Mouse (Mus musculus): ENCODE measurements around the gene Igfbp3.
"Not testable (repeated sequence)": the region's sequence is repeated elsewhere in the genome, so short reads cannot be mapped to it uniquely, and the experiment has no call there.

Gene Igfbp3

DNA sequence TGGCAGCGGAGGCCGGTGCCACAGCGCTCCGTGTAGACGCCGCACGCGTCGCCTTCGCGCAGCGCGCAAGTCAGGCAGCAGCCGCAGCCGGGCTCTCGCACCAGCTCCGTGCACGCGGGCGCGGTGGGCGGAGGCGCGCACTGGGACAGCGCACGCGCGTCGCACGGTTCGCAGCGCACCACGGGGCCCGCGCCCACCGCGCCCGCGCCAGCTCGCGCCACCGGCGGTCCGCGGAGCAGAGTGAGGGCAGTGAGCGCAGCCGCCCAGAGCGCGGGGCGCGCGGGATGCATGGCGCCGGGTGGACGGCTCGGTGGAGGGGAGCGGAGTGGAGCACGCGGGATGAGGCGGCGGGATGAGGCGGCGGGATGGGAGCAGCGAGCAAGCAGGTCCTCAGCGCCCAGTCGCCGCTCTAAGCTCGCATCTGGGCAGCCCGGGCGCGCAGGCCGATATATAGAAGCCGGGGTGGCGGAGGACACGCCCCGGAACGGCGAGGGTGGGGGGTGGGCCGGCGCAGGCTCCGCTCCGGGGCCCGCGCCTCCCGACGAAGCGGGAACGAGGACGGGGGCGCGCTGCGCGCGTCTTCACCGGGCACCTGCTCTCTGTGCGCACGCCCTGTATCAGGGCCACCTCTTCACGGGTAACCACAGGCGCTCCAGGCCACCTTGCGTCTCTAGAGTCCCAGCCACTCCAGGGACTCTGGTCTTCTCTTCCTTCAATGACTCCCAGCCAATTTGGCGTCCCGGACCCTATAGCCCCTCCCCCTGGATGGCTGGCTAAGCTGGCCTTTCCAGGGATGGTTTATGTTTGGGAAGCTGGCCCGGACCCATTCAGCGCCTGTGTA, at the start of gene Igfbp3:
Igfbp3 (minus strand) TSS at position 423 of the 841 bp plus-strand sequence.
- DNase-seq: peak; percentile 85

- DNase-seq: no peak
These were observed 37.1 kb upstream of the Igfbp3 start for GRCm38 (mm10) chr11:7250870-7251269.

GRCm38 (mm10) chr11:7250415-7250814, 36.7 kb upstream of the Igfbp3 start:
- no peak for DNase-seq

- DNase-seq: no peak
These were observed 31.1 kb upstream of the Igfbp3 start for GRCm38 (mm10) chr11:7244782-7245181.

- DNase-seq: no peak
These were observed 25.5 kb upstream of the Igfbp3 start for GRCm38 (mm10) chr11:7239041-7239740.

GRCm38 (mm10) chr11:7238546-7238945, 24.8 kb upstream of the Igfbp3 start:
- no peak for DNase-seq

DNA sequence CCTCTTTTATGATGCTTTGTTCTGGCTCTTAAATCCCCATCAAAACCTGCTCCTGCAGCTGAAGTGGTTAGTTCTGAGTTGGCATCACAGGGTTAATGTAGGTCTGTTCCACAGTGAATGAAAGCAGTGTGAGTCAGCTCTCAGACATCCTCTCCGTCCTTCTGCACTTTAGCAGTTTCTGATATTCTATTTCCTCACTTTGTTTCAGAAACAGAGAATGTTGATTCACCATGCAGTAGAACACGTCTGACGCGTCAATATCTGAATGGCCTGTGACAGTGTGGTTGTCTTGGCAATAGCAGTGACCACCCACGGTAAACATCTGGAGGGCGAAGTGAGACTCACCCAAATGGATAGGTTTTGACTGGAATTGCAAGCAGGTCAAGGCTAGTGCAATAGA, 24.0 kb upstream of the Igfbp3 start:
- no peak for DNase-seq

DNA sequence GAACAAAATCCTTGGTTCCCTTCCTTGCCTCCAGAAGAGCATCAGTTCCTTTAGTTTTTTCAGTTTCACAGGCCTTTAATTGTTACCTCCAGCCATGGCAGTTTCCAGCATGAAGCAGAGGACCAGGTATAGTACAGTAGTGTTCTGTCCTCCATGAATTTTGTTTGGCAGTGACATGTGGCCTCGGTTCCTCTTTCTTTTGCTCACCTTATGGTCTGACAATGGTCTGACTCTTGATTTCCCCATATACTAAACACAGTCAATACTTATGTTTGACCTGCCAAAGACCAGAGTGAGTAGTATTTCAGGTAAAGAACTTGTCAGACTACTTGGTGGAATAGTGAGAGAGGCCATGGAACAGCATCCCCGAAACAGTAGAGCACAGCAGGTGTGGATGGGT, 23.0 kb upstream of the Igfbp3 start:
- no peak for DNase-seq

DNA sequence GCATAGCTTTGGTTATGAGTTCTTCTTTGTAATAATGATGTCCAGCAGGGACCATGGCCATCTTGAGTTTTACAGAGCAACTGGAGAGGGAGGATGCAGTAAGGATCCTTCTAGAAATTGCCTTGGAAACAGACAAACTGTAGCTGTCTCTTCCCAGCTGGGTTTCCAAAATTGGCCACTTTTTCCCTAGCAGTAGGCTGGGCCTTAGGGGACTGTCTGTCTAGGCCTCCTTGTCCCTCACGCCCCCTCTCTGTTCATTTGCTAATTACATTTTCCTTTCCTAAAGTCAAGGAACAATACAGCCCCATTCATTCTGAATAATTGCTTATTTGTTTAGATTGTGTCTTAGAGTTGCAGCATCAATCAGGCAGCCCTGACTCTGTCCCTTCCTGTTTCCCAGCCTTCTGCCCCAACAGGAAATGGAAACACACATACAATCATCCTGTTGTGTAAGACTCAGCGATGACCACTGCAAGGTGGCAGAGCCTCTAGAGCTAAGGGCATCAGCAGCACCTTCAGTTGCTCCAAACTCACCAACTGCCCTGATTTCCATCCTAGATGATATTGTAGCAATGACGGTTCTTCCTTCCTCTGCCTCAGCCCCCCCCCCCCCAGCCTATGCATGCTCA, 21.4 kb upstream of the Igfbp3 start:
- DNase-seq: no peak

- DNase-seq: no peak
These were observed 20.7 kb upstream of the Igfbp3 start for GRCm38 (mm10) chr11:7234436-7234835.

DNA sequence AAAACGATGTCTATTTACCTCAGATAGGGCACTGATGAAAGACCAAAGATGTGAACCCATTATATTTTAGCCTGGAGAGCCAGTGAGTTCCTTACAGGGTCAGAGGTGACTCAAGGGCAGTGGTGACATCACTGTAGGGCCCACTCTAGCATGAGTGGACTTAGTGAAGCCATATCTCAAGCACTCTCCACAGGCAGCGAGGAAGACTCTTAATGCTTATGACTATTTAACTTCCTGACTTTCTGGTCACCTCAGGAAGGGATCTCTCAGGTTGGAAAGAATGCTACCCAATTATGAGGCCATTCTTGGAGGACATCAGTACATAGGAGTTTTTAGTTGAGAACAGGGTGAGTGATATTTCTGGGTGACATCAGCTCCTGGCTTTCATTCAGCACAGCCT, 19.6 kb upstream of the Igfbp3 start:
- no peak for DNase-seq

DNA sequence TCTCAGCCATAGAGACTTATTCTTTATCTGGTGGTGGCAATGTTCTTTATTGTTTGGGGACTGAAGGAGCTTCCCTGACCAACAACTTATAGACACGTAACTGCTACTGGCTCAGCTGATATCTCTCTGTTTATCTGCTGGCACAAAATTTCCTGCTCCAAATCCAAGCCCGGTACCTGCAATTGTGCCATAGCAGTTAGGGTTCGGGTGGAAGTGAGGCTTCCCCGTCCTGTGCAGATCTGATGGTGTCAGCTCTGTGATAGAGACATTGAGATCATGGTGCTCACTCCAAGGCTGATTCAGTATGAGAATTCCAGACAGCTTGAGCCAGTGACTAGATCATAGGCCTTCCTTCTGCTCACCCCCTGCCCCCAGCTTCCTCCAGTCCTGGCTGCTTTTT, 18.2 kb upstream of the Igfbp3 start:
- no peak for DNase-seq

DNA sequence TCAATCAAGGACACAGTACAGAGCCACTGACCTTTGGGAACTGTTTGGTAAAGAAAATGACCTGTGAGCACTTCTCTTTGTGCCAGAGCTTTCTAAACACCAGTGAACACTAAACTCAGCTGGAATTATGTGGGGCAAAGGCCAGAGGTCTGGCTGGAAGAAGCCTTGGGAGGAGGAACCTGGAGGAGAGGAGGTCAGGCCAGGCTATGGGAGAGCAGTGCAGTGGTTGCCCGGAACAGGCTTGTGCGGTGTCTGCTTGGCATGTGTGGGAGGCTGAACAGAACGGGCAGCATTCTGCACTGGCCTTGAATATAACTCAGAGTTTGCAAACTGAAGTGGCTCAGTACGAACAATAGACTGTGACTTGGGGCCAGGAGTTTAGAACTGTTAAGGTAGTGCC, 16.3 kb upstream of the Igfbp3 start:
- no peak for DNase-seq

- DNase-seq: no peak
These were observed 14.4 kb upstream of the Igfbp3 start for GRCm38 (mm10) chr11:7228107-7228506.

- DNase-seq: no peak
These were observed 13.3 kb upstream of the Igfbp3 start for GRCm38 (mm10) chr11:7226810-7227550.

- DNase-seq: peak; percentile 27
These were observed 12.5 kb upstream of the Igfbp3 start for GRCm38 (mm10) chr11:7226200-7226599.

GRCm38 (mm10) chr11:7221826-7222225, 8.1 kb upstream of the Igfbp3 start:
- DNase-seq: not testable (repeated sequence)

DNA sequence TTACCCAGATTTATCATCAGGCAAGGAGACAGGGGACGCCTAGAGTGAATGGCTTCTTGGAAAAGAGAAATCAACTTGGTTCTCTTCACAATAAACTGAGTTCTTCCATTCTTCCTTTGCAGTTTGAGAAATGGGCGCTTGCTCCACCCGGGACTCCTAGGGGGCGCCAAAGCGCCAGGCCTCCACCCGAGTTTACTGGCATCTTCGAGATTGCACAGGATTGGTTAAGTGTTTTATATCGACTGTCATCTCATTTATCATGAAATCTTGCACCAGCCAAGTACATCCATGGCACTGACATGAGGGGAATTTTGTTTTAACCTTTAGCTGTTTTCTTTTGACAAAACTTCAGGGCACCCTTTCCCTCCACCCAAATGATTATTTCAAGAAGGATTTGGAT, 2.0 kb upstream of the Igfbp3 start:
- peak; percentile 78 for DNase-seq

GRCm38 (mm10) chr11:7214761-7215160, 1.0 kb upstream of the Igfbp3 start:
- peak; percentile 68 for DNase-seq

- no peak for DNase-seq
These were observed 578 bp upstream of the Igfbp3 start for GRCm38 (mm10) chr11:7214342-7214660.

DNA sequence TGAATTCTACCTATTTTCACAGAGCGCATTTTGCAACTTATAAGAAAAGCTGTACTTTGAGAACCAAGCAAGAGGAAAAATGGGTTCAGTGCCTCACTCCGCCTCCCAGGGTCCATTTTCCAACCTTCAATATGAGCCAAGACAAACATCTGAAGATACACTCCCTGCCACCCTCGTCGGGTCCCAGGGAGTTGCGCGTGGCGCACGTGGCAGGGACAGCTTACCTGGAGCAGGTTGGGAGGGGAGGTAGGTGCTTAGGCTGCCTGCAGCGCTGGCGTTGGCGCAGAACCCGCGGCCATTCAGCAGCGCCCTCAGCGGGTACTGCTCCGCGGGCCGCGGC, 592 bp downstream of the Igfbp3 start:
- no peak for DNase-seq

GRCm38 (mm10) chr11:7212126-7212798, 1.5 kb downstream of the Igfbp3 start:
- no peak for DNase-seq

- DNase-seq: no peak
These were observed 2.5 kb downstream of the Igfbp3 start for GRCm38 (mm10) chr11:7211211-7211610.

Data from right cerebral cortex, postnatal 14 days (tissue).